Mouse (Mus musculus) brain, adult 2 months (tissue): ENCODE data around the gene Vps72.
"Not testable (repeated sequence)": the region's sequence is repeated elsewhere in the genome, so short reads cannot be mapped to it uniquely, and the experiment has no call there.

Source experiments
- DNase-seq: peaks from one replicate; pipeline ENCODE4 v3.0.0; 2011; ENCODE audit warnings: low read depth, low spot score

The Vps72 gene

DNA sequence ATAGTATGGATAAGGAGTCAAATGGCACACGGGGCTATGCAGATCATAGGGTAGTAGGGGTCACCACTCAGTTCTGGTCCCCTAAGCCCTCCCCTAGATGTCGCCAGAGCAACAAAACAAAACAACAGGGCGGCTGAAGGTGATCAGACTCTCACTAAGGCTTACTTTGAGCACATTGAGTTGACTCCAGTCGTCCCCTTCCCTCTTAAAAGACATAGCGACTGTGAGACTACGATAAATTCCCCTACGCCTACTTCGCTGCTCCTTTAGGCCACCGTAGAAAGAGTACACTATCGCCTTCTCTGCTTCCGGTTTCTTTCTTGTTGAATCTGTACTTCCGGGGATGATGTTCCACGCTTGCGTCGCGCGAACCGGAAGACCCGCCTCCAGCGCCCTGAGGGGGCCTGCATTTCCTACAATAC lies 22.9 kb downstream of the Vps72 start, which contains the start of the genes Scnm1 and Lysmd1:
Scnm1 (minus strand) TSS at position 332 of the 422 bp plus-strand sequence.
Lysmd1 (plus strand) TSS at position 409 of the 422 bp plus-strand sequence.
- peak; percentile 99 for DNase-seq

DNA sequence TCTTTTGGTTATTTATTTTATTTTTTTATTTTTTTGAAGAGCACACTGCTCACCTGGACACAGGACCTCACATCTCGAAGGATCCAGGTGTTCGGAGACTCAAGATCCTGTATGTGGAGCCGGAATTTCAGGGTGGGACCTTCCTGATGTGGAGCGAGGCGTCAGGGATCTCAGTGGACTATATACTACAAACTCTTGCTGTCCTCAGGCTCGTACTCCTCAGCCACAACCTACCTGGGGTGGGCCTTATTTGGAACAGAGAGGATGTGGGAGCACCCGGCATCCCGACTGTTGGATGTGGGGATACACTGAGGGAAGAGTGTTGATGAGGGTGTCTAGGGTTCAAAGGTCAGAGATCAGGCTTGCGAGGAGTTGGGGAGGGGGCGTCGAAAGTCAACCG lies 23.3 kb downstream of the Vps72 start:
- DNase-seq = not testable (repeated sequence)

DNA sequence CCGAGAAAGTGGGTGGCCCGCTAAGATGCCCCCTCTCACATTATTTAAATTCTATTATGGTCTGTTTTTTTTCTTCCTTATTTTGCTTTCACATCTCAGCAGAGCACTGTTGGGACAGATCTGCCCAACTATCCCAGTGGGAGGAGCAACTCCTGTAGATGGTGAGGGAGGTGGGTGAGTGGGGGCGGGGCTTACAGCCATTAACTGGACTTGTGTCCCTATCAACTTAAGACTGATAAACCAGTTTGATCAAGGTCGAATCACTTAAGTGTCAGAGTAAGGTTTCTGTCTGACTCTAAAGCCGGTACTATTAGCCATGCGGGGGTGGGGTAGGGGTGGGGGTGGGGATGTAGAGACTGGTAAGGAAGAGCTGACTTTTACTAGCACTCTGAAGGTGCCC lies 24.2 kb downstream of the Vps72 start:
- DNase-seq = peak; percentile 59

DNA sequence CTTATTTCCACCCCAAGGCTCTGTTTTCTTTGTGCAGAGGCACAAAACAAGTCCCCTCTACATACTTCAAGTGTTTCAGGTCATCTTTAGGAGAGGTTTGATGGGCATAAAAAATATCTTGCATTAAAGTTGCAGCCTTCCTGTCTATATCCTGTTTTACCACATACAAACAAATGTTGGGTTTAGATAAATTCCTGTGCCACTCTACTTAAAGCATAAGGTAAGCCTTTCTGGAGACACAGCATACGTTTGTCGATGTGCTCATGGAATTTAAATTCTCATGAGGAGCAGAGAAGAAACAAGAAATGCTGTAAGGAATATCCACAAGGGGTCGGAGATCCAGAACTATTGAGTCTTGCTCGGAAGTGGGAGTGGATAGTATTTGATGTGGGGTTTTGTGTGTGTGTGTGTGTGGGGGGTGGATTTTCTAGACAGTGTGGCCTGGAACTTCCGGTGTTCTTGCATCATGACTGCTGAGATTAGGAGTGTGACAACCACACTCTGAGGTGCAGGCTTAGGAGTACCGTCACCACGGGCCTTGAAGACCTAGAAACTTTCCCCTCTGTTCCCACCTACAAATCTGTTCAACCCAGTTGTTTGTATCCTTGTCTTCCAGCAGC lies 24.7 kb downstream of the Vps72 start:
- no peak for DNase-seq

DNA sequence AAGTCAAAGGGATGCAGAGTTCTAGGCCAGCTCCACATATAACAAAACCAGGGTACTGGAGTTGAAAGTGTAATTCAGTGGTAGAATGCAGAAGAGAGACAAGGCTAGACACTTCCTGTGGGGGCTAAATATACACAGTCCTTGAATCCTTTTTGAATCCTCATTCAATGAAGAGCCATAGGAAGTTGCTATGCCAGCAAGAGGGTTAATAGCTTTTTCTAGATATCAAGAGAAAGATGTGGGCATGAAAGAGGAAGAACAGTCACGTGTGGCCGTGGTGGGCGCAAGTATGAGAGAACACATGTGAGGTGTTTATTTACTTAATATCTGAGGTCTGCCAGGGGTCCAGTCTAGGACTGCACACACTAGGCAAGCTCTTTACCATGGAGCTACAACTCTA lies 25.5 kb downstream of the Vps72 start:
- DNase-seq = no peak

DNA sequence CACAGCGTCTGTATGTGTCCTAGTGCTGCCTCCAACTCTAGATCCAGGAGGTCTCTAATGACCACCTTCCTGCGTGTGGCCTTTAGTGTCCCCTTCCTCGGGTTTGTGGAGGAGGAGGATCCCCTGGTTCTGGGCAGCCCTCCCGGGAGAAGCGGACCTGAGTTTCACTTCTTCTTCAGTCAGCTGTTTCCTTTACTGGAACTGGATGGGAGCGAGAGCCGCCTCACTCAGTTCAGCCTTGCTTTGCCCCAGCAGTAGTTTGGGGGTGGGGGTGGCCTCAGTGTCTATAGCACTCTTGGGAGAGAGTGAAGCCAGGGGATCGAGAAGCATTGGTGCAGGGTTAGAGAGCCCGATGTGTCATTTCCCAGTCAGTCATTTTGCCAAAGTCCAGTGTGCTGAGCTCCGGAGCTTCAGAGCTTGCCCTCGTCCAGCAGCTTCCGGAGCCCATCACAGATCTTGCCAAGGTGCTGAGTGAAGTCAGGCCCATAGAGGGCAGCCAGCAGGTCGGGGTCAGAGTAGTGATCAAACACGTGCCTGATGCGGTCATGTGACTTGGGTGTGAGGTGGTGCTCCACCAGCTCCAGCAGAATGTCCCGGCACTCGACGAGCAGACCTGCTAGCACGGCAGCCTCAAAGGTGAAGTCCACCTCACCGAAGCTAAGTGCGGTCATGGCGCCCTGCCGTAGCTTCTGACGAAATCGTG lies 28.9 kb downstream of the Vps72 start:
- DNase-seq = no peak

DNA sequence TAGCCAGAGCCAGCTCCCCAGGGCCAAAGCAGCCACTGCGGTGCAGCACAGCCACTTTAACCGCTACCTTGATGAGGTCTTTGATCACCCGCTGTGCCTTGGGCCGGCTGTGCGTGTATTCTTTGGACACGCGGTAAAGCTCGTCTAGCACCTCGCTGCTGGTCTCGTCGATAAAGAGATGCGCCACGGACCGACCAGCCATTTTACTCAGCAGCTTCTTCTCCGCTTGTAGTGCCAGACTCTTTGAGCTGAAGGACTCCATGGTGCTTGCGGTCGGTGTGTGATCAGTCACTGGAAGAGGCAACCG lies 29.4 kb downstream of the Vps72 start:
- DNase-seq = no peak

DNA sequence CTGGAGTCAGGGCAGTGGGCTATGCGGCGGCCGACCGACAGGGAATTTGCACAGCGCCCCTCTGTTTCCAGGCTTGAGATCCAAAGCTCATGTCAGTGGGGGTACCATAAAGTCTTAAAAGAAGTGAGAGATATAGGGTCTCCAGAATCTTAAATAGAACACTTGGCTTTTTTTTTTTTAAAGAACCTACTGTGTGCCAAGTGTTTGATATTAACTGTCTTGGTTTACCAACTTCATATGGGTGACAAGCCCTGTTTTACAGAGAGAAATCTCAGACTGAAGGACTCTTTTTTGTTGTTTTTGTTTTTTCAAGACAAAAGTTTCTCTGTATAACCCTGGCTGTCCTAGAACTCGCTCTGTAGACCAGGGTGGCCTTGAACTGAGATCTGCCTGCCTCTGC lies 30.0 kb downstream of the Vps72 start:
- DNase-seq = no peak

DNA sequence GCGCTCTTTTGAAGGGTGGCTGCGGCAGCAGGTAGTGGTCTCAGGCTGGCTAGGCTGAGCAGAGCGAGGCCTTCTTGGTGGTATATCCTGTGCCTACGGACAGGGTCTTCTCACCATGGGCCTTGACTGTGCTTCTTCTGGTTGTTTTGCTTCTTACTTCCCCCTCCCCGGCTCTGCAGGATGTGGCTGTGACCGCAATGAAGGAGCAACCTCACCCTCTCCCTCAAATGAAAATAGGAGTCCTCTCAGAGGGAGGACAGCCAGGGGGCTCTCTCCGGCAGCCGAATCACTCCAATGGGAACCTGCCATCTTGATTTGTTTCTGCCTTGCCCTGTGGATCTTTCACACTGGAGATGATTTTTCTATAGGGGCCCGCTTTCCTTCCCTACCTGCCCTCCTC lies 30.7 kb downstream of the Vps72 start:
- no peak for DNase-seq

DNA sequence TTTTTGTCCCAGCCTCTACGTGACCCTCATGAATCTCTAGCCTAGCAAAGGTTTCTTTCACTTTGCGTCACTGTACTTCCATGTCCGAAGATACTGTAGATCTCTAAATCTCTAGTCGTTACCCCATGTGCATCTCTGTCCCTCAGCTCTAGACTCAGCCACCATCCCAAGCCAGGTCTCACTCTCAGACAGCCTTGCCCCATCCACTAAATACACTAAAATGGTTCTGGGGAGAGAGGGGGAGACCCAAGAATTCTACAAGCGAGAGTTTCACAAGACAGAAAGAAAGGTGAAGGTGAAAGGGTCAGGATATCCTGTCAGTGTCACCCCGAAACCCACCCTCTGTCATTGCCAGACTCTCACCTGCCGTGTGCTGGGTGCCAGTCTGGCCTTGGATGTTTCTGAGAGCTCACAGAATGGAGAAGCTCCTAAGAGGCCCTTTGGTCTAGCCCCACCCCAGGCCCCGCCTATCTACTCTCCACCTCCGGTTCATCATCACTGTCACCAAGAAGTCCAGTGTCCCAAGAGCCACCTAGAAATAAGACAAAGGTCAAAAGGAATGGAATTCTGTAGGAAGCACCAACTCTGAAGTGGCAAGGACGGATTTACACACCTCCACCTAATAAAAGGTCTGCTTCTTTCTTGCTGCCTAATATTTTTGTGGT lies 31.3 kb downstream of the Vps72 start, which contains the start of gene Tnfaip8l2:
Tnfaip8l2 (minus strand) TSS at position 409 of the 665 bp plus-strand sequence.
- DNase-seq = no peak

DNA sequence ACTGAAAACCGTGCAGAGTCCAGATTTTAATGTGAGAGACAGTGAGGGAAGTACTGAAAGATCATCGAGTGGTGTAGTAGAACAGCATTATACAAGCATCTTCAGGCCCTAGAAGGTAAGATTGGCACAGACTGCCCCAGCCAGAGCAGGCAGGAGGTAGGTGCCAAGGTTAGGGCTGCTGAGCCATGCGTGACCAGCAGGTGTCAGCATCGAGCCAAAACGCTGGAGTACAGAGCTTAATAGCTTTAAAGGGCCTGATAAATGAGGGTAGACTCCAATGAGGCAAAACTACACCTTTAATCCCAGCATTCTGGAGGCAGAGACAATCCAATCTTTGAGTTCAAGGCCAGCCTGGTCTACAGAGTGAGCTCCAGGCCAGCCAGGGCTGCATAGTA lies 31.8 kb downstream of the Vps72 start:
- peak; percentile 91 for DNase-seq

DNA sequence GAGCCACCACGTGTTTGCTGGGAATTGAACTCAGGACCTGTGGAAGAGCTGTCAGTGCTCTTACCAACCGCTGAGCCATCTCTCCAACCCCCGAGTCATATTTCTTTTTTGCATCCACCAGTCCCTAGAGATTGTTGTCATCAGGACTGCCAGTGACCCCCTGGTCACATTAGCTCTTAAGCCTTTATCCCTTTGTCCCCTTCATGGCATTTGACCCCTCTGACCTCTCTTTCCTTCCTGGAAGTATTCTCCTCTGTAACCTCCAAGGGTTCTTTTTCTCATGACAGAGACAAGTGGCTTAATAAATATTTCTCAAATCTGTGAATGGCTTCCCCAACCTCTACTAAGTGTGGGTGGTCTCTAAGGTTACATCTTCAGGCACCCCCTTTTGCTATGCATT lies 37.1 kb downstream of the Vps72 start:
- DNase-seq = no peak

DNA sequence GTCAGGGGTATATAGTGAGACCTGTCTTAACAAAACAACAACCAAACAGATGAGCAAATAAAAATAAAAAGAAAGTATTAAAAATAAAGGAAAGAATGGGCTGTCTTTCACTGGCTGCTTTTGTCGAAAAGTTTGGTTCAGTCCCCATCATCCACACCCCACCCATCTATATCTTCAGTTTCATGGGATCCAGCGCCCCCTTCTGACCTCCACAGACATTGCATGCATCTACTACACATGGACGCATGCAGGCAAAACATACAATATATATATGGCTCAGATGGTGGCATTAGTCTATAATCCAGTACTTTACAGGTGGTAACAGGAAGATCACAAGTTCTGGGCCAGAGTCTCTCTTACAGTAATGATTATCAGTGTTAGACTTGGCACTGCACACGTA lies 43.1 kb downstream of the Vps72 start:
- peak; percentile 53 for DNase-seq

DNA sequence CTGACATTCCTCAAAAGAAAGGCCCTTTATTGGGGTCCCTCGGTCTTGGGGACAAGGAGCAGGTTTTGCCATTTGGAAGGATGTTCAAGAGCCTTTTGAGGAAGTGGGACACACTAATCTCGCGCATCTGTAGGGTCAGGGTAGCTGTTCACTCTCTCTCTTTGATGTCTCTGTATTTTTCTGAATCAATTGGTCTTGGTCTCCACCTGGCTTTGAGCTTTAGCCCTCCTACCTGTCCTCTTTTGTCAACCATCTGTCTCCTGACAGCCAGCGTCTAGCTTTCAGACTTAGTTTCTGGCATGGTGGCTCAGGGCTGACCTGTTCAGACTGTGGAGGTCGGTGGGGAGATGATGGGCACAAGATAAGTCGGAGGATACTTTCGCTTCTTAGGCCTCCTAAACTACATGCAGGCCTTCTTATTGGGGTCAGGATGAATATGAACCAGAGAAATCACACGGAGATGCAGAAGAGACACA lies 48.7 kb downstream of the Vps72 start:
- DNase-seq = no peak

DNA sequence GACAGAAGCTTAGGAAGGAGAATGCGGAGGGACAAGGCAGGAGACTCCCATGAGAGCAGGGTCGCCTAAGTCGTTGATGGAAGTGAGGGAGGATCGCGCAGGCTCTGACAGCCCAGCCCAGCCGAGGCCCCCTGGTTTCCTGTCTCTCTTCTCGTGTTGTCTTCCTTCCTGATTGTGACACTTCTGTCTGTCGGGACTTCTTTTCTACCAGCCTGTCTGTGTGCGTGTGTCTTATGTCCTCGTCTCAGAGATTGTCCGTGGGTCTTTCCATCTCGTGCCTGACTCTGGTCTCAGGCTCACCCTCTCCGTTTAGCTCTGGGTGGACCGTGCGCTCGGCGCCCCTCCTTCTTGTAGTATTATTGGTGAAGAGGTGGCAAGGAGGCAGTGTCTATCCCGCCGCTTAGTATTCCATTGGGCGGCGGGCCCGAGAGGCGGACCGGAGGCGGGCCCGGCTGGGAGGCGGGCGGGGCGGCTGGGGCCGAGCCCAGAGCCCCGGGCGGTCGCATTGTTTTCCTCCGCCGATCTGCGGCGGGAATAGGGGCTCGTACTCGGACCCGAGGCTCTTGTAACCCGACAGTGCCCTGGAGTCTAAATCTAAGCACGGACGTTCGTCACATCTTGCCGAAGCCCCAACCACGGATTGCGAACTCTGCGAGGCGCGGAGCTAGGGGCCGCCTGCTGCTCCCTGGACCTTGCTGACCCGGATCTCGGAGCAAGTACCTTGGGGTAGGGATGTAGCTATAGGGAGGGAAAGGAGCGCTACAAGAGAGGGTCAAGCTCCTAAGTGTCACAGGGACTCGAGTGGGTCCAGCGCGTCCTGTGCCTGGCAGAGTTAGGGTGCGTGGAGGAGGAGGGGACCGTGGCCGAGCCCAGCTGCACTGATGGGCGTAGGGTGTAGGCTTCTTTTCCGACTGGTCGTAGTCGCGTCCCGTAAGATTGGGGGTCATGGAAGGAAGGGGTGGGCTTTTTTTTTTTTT lies 49.5 kb downstream of the Vps72 start, which contains the start of gene Sema6c:
Sema6c (plus strand) TSS at position 471 of the 977 bp plus-strand sequence.
- peak; percentile 97 for DNase-seq

DNA sequence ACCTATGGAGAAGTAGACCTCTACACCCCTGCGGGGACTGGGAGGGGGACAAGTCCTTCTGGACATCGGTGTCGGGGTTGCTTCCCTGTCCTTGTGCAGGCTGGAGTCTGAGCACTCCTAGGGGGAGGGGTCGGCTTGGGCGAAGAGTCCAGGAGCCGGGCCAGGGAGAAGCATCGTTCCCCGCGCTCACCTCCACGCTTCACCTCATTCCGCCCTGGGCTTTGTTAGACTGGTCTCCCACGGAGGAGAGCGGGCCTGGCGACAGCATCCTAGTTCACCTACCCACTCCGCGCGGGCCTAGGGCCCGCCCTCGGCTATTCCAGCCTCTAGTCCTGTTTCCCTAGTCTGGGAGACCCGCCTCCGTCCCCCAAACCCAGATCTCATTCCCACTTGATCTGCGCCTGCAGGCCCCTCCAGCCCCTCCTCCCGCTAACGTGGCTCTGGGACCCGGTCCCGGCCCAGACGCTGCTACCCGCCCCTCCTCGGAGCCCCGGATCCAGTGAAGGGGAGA lies 50.3 kb downstream of the Vps72 start:
- no peak for DNase-seq

DNA sequence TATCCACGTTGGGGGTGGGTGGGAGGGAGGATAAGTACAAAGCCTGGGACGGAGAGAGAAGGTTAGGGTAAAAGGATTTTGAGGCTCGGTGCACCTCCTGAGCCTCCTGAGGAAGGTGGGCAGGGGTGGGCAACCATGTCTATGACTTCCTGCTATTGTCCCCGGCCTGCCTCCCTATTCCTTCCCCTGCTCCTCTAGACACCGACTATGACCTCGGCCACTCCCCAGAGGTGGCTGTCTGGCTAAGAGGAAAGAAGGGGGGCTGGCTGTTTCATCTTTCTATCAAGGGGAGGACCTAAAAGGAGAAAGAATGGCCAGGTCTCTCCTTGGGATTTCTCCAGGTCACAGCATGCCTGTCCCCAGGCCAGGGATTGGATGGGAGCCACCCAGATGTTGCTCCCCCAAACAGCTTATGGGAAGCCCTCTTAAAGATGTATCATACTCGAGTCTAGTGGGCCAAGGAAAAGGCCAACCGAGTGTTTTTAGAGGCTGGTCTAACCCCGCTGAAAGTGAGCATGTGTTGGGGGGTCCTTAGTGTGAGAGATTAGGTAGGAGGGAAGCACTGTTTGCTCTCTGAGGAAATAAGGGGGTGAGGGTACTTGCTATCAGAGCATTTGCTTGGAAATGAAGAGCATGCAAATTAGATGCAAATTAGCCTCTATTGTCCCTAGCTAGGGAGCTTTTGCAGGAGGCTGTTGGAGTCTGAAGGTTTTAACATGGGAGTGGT lies 51.0 kb downstream of the Vps72 start:
- DNase-seq = no peak

DNA sequence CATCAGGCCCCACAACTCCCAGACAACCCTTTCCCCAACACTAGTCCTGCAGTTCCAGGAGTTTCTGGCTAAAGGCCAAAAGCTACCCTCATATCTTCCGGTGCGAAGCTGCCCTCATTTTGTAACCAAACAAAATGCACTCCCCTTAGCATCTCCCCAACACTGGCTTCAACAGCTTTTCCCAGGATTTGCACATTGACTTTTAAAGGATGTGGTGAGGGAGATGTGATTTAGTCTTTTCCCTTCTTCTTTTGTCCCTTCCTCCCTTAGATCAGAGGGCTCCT lies 51.5 kb downstream of the Vps72 start:
- DNase-seq = no peak

DNA sequence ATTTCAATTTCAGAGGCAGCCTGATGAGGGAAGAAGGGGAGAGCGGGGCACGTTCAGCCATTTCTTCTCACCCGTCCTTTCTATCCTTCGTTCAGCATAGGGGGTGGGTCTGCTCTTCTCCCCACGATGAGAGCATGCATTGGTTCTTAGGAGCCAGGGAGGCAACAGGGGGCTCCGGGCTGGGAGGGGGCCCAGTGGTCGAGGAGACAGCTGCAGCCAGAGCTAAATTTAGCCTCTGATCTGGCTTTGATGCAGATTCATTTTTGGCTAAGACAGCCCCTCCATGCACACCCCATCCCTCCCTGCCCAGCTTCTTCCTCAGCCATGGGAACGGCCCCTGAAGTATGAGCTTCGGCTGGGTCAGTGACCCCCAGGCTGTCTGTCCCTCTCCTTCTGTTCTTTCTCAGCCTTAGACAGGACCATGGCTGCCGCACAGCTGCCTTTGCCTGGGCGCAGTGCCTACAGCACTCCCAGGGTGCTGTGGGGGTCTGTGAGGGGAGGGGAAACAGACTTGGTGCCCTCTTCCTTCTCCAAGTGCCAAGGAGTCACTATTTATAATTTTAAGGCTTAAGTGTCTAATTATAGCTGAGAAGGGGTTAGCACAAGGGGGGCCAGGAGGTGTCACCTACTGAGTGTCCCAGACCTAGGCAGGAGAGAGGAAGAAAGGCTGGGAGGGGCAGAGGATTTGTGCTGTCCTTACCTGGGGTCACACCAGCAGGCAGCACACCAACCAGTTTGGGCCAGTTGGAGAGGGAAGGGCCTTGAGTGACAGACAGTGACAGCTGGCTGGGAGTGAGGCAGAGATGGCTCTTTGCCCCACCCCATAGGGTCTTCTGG lies 52.8 kb downstream of the Vps72 start:
- DNase-seq = no peak

DNA sequence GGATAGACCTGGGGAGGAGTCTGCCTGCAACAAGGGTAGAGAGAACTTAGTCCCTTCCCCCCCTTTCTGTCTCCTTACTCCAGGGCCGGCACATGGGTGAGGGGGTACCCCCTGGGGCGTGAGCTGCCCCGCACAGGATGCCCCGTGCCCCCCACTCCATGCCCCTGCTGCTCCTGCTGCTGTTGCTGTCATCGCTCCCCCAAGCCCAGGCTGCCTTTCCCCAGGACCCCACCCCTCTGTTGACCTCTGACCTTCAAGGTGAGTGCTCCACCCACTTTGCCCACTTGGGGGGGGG lies 53.4 kb downstream of the Vps72 start:
- DNase-seq = no peak
